Mouse (Mus musculus) left cerebral cortex, postnatal 10 days (tissue): ENCODE measurements at regions not wholly inside any gene's neighbourhood (a gene's known extent, or its start where the extent isn't known, plus 50 kb on each side); places are given as distances from the start of the nearest gene placed in this dataset.

Experiments used
- DNase-seq, 2 experiments: peaks; one replicate each; pipeline ENCODE4 v3.0.0; 2021 to 2022; ENCODE audit warnings: low spot score in 2 of 2, mixed read lengths in 1 of 2; ENCODE audit errors: extremely low spot score in 1 of 2
- intact Hi-C: fragments of 180-260 bp; cut with DNase I; formaldehyde crosslinking; loops from one replicate; pipeline ENCODE4 v1.15.1; 2025

DNA sequence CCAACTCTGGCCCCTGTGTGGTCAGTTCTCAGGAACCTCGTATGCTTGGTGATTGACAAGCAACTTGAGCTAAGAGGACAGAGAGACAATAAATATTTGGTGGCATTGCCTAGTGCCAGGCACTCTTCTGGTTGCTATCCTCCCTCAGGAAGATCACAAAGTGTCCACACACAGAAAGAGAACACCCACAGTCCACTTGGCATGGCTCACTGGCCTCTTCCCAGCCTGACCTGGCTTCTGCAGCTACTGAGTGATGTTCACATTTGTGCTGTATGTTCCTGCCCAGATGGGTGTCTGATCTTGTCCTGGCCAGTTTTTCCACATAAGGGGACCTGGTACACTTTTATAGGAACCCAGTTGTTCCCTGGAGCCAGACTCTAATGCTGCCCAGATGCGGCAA, 136.8 kb upstream of the Zfp703 start:
- intact Hi-C loops, result no loop called here
- DNase-seq, result no peak

DNA sequence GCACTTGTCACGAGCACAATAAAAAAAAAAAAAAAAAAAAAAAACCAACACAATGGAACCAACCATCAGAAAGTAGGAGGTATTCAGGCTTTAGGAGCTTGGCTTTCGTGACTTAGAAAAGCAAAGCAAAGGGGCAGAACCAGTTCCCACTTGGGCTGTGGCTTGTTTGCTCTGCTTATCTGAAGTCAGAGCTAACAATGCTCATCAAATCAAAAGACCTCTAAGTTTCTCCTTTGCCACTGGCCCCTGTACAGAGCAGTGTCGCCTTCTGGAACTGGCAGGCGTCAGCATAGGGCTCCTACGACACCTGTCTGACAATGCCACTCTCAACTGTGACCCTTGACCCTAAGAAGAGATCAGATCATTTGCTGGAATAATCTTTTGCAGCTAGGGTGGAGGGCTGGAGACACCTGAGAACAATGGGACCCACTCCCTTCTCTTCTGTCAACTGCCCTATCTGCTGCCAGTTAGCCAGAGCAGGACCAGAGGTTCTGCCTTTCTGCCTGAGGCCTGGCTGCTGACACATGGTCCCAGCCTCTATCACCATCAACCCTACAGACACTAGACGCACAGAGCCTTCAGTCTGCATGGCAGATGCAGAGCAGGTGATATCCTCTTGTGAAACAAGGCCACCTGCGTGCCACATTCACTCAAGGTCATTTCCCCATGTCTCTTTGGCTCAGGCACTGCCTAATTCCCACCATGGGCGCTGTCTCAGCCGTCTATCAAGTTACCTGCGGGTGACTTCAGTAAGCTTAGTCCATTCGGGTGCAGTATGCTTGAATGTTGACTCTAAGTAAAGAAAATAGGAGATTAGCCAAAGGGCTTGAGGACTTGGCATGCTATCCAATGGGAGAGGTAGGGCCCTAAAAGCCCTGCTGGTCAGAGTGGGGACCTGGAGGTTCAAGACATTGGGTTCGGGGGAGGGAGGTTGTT, 136.1 kb upstream of the Zfp703 start:
- no peak for DNase-seq
- intact Hi-C loops, result no loop called here

DNA sequence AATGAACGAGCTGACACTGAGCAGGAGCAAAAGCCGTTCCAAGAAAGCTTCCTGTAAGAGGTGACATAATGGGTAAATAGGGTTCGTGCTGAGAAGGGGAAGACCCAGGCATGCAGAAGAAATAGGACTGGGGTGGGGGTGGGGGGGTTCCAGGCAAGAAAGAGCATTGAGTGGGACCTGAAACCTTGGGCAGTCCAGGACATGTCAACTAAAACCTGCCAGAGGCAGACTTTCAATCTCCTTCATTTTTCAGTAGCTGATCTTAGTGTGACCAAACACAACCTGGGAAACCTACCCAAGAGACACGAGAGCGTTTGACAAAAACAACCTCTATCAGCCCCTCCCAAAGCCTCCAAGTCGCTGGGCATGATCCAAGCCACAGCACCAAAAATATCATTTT, 133.4 kb upstream of the Zfp703 start:
- DNase-seq, result no peak
- intact Hi-C loops, result no loop called here

DNA sequence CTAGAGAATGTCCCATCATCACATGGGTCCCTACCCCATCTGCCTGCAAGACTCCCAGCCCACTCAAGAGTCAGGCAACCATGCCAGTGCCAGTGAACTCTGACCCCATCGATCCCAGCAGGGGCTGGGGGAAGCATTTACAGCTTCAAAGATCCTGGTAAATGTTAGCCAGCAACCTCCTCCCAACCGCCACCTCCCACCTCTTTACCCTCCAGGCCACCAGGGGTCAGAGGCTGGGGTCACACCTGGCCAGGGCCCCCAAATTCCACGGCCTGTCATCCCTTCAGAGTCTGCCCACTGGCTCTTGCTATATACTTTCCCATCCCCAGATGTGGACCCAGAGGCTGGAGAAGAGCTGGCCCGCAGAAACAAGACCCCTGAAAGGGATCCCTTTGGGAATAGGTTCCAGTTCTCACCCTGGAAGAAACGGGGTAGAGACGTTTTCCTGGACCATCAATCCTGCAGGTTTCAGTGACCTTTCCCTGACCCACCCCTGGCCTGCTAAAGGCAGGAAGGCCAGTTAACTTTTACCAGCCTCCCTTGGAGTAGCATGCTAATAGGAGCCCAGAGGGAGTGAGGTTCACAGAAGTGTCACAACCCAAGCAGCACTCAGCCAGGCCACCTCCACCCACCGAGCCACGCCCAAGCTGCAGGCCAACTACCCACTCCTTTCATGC, 132.9 kb upstream of the Zfp703 start:
- intact Hi-C loops, result no loop called here
- no peak for DNase-seq

DNA sequence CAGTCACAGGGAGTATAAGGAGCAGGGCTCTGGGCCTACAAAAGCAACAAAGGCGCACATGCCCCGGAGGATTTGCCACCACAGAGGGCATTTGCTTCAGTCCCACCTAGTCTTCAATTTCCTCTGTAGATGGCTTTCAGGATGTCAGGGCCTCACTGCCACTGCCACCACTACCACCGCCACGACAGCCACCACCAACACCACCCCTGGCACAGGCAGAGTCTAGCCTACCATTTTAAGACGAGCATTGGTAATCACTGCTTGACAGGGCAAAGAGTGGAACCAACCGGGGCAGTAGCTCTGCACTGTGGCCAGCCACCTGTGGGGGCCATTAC, 132.3 kb upstream of the Zfp703 start:
- no peak for DNase-seq
- intact Hi-C loops, result no loop called here

DNA sequence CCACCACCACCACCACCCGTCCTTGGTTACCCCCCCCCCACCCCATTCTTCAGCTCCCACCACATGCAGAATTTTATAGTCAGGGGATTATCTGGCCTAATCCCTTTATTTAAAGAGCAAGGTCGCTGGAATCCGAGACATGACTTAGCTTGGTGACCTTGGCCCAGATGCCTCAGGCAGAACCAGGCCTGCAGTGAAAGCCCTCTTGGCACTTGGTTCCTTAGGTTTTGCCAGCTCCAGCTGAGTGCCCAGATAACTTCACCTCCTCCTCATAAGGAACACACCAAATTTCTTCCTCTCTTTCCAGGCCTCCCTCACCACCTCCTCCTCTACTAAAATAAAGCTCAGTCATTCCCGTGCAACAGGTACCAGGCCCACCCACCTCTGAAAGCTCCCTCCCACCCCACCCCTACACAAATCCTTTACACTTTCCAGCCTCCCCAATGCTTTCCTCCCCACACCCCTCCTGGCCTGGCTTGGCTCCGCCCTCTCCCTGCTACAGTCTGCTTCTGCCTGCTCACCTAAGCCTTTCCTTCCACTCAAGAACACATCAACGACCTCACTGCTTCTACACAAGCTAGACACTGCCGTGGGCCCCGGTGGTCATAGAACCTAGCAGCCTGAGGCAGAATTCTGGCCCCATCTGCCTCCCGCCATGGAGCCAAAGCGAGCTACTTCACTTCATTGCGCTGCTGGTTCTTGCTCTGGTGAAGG, 131.5 kb upstream of the Zfp703 start:
- no peak for DNase-seq
- intact Hi-C loops, result no loop called here

DNA sequence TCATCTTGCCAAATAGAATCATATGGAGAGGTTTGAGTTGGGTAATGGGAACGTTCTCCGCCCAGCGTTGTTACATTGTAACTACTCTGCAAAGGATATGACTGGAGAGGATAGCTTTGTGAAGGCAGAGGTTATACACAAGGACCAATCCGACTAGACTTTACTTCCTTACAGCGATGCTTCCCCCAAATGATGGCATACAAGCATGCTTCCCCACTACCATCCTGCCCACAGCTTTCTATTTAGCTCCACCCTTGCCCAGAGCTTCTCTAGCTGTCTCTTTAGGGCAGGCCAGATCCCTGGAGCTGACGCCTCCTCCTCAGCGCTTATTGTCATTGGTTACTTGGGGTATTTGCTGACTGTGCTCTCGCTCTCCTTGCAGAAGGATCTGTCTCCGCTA, 130.1 kb upstream of the Zfp703 start:
- intact Hi-C loops, result no loop called here
- DNase-seq, result no peak

DNA sequence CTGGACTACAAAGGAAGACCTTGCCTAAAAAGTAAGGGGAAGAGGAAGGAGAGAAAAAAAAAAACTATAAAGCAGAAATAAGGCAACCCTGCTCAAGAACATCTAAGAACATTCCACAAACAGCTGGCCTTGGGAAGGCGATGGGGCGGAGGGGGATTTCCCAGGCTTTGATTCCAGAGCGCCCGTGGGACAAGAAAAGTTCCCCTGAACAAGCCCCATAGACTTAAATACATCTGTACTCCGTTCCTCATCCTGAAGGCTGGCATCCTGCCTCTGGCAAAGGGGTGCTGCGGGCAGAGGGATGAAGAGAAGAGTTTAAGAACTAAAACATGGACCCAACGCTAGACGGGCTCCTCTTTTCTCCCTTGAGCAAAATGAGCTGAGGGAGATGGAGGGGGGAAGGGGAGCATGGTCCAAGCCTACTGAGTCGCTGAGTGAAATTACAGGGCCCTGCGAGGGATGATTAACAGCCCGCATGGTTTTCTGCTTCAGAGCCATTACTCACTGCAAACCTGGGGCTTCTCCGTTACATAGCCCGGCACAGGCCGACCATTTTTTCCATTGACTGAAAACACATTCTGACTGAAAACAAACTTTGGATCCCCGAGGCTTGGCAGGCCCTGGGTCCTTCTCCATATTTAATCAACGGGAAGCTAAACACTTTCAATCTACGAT, 128.9 kb upstream of the Zfp703 start:
- intact Hi-C loops, result no loop called here
- DNase-seq, result peak in 1 of 2 experiments; percentile 44

DNA sequence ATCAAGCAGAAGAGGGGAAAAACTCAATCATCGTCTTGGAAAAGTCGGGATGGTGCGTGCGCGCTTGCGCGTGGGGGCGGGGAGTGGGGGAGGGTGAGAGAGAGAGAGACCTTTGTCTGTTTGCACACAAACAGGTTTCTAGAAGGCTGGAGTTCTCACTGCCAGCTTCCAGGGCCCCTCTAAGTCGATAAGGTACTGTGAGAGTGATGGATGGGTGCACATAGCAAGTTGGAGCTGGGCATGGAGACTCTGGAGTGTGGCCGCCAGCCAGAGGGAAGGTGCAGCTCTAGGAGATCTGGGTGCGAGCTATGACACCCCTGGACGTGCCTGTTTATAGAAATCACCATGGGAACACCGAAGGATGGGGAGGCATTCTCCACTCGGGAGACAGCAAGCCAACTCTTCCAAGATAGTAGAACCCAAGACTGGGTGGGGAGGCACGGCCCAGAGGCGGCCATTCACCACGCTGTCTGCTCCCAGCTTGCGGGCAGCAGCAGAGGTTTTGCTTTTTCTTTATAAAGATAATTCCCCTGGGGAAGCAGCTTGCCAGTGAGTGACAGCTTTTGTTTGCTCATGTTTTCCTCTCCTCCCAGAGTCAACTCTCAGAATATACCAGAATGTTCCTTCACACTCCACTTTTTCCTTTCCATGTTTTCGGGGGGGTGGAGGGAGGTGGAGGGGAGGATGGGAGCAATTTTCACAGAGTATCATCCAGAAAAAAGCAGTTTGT, 128.0 kb upstream of the Zfp703 start:
- intact Hi-C loops, result no loop called here
- no peak for DNase-seq

DNA sequence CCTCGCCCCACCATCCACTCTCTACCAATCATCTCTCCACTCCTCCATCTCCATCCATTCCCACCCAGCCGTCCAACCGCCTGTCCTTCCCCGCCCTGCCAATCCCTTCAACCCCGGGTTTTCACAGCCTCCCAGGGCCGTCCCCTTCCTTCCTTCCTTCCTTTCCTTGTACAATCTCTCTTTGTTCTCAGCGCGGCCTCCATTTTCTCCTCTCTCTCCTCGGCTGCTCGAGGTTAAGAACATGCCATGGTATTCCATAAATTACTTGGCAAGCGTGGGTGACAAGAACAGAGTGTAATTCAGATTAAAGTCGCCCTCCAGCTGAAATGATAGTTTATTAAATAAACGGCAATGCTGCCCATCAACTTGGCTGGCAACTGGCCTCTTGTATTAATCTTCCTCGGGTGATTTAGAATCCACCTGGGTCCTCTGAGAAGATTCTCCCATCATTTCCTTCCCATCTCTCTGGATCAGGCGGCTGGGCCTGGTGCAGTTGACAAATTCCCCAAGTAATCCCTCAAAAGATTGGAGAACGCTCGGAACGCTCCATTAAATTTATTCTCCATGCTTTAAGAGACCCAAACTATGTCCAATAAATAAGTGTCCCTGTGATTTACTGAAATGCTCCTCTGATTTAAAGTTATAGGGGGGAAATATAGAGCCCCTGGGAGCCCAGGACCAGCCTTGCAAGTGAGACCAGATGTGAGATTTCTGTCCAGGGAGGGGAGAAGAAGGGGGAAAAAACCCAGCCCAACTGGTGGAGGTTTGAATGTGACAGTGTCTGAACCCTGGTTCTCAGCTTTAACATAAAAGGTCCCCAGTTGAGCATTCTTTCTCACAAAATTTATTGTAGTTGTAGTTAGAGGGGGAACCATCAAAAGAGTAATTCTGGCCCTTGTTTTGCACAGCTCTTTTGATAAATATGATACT, 125.0 kb upstream of the Zfp703 start:
- intact Hi-C loops, result loop anchor here (5.0 kb wide), 1 partner anchor 125 kb away; the partner anchor contains the start of gene Zfp703
- no peak for DNase-seq

DNA sequence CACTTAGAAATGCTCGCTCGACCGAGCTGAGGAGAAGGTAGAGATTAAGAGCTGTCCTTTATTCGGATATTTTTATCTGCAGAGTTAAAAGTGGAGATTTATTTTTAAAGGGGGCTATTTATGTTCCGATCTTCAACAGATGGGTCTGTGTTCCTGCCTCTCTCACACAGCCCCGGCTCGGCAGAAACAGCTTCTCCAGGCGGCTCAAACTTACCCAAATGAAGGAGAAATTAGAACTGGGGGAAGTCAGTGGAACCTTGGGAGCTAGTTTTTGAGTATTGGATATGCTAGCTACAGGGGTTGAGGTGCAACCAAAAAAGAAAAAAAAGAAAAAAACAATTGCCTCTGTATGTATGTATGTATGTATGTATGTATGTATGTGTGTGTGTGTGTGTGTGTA, 124.2 kb upstream of the Zfp703 start:
- intact Hi-C loops, result loop anchor here (5.0 kb wide), 1 partner anchor 124 kb away; the partner anchor contains the start of gene Zfp703

DNA sequence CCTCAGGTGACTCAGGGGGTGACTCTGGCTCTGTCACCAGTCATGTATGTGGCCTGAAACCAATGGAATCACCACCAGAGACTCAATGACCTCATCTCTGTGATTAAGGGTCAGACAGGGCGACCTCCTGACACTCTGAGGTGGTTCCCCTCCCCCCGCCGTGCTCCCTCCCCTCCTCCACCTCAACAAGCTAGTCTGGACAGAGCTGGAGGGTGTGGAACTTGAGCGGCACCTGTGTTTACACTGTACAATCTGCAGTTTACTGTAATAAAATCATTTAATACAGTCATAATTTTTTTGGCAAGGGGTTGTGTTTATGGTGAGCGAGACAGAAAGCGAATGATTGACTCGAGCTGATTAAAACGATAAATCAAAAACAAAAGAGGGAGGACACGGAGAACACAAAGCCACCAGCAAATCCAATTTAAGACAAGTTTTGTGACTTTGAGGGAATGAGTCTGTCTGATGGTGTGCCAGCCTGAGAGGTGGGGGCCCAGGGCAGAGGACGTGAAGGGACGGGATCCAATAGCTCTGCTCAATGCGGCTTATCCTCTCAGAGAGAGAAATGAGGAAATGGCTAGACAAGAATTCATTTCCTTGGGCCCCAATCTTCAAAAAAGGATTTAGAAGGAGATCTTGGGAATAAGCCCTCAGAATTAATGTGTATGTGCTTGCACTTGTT, 122.4 kb upstream of the Zfp703 start:
- DNase-seq, result no peak
- intact Hi-C loops, result loop anchor here (5.0 kb wide), 1 partner anchor 123 kb away; the partner anchor contains the start of gene Zfp703

More for the DNA sequence above, 124.2 kb upstream of the Zfp703 start:
- peak in 1 of 2 experiments; percentile 30 for DNase-seq

DNA sequence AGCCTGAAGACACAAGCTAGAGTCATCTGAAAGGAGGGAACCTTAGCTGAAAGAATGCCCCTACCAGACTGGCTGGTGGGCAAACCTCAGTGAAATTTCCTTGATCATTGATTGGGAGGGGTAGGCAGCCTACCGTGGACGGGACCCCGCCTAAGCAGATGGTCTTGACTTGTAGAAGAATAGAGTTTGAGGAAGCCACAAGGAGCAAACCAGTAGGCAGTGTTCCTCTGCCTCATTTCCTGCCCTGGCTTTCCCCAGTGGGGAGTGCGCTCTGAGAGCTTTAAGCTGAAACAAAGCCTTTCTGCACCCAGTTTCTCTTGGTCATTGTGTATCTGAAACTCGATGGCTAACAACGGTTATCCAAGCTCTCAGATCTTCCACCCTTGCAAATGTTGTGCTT, 121.9 kb upstream of the Zfp703 start:
- intact Hi-C loops, result no loop called here
- DNase-seq, result no peak

DNA sequence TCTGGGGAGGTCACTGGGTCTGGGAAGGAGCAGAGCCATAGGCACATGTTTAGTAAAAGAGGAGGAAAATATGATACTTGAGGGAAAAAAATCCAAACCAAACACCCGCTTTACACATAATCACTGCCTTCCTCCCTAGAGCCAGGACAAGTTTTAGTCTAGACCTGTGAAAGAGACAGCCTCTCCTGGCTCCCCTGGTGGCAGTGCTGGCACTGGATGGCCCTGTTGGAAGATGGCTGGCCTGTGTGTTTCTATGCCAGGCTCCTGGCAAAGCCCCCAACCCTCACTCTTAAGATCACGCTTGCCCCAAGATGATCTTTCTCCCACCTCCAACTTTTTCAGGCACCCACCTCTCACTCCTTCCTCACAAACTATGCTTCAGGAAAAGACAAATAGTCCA, 112.6 kb upstream of the Zfp703 start:
- DNase-seq, result no peak
- intact Hi-C loops, result no loop called here

DNA sequence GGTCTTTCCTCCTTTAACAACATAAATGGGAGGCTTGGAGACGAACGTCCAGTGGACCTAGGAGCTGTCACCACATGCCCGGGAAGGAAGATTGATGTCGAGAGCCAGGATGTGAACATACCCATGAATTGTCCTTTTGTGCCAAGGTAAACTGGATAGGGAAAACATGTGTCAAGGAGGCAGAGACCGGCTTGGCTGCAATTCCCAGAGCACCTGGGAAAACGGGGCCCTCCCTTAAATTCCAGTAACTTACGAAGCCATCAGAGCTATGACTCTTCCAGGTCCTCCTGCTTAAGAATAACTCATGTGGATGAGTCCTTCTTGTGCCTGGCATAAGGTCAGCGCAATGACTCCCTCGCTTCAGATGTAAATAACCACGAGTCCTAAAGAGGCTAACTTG, 112.2 kb upstream of the Zfp703 start:
- intact Hi-C loops, result no loop called here
- DNase-seq, result no peak

DNA sequence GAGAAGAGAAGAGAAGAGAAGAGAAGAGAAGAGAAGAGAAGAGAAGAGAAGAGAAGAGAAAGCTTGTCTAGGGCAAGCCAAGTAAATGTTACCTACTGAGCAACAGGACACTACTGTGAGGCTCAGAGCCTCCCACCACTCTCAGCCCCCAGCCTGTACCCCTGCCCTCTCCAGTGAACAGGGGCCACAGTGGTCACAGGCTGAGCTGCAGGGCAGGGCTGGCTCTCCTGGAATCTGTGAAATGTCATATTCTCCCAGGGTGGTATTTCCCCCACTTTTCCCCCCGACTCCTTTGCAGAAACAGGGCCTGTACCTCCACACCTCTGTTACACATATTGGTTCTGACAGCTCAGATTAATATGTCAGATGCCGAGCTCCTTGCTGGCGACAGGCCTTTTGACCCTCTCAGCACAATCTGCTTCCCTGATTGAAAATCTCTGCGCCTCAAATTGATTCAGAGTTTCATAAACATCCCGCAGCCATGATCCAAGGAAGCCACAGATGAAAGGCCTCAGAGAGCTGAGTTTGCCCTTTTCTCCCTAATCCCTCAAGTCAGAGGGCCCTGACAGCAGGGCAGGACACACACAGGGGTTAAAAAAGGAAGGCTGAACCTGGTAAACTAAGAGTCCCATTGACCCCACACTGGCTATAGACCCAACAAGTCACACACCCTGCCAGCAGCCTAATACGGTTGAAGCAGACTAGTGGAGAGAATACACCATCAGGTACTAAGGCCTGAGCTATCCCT, 108.8 kb upstream of the Zfp703 start:
- intact Hi-C loops, result no loop called here
- DNase-seq, result no peak

DNA sequence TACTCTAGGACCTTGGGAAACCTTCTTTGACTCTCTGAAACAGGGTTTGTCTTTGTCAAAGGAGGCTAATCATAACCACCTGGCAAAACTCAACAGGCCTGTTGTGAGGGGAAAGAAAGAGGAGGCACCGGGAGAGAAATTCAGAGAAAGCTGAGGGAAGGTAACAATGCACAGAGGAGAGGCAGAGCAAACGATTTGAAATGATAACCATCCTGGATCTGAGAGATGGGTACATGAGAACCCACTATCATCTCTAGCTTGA, 108.3 kb upstream of the Zfp703 start:
- DNase-seq, result no peak

More for the DNA sequence above, 108.3 kb upstream of the Zfp703 start:
- intact Hi-C loops, result no loop called here
